Mouse (Mus musculus): ENCODE results near the gene Atp6v1e2.

Gene Atp6v1e2

DNA sequence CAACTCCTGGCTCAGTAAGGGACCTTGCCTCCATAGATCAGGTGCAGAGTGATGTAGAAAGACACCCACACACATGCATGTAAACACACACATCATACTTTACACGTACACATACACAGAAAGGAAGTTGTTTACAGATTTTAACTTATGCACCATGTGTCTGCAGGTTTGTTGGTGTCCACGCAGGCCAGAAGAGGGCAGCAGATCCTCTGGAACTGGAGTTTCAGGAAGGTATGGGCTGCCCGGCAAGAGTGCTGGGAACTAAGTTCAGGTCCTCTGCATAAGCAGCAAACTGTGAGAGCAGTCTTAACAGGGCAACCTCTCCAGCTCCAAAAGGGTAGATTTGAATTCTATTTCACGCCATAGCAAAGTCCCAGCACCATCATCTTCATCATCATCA, 32.2 kb downstream of the Atp6v1e2 start:
- DNase-seq (ENCODE audit: low spot score) = no peak

DNA sequence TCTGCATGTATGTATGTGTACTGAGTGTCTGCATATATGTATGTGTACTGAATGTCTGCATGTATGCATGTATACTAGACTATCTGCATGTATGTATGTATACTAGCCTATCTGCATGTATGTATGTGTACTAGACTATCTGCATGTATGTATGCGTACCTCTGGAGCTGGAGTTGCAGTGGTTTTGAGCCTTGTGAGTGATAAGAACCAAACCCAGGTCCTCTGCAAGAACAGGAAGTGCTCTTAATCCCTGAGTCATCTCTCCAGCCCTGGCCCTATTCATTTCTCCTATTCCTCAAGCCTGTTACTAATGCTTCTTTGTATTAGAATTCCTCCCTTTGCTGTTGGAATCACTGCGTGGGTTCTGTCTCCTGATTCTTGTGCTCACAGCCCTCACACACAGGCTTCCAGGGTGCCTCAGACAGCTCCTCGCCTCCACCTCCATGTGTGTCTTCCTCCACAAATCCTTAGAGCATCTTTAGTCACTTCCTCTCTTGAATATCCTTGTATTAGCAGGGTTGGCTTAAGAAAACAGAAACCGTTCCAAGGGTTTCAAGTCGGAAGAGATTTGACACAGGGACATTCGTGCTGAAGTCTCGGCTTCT, 34.6 kb downstream of the Atp6v1e2 start:
- DNase-seq (ENCODE audit: low spot score) = no peak

DNA sequence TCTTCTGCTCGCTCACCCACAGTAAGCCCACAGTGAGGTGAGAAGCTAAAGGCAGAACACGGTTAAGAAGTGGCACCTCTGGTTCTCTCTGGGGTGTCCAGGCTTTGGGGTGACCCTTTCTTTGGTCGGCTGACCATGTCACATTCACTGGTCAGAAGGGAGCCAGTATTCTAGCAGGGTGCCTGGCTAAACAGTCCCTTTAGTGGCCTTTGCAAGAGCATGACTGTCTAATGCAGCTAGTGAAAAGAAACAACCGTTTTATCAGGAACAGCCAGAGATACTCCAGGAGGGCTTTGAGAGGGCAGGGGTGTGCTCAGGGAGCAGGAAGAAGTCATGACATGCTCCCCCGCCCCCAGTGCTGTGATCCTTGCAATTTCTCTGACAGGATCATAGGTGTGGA, 36.4 kb downstream of the Atp6v1e2 start:
- no peak for DNase-seq (ENCODE audit: low spot score)

DNA sequence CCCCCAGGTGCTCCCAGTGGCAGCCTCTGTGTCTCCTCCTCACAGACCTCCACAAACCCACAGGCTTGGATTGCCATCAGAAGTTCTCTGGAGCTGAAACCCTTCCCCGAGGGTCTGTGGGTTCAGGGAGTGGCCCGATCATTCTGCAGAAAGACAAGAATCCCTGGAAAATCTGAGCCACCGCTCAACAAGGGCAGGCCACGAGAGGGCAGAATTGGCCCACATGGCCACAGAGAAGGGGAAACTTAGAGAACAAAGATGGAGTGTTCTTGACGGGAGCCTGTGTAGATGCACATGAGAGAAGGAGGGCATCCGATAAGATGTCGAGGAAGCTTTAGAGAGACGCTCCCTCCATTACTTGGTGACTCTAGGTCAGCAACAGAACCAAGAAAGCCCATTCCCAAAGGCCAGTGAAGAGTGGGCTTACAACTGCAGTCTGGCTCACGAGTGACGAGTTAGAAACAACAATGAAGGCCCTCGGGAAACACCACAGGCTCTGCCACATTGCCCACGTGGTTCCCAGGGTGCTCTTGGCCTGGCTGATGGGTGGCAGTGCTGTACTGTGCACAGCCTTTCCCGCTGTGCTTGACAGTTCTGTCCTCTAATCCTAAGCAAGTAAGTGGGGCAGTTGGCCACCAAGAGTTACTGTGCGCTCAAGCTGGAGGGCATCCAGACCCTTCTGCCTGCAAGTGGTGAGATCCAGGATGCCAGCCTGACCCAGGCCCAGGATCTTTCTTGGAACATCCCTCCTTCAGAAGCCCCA, 37.8 kb downstream of the Atp6v1e2 start:
- peak; percentile 4 for DNase-seq (ENCODE audit: low spot score)

DNA sequence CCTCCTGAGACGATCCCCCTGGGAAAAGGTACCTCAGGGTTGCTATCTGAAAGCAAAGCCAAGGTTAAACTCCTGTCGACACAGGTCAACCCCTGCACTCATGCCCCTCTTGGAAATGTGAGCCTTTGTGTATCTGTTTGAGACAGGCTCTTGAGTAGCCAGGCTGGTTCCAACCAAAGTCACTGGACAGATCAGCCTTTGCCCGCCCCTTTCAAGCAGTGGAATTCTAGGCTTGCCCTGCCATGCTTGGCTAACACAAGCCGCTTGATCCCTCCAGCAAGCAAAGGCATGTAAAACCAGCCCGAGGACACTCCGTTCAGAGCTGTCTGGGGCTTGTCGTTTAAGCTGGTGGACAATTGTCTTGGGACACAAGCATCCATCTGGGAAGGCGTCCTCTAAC, 39.4 kb downstream of the Atp6v1e2 start:
- DNase-seq (ENCODE audit: low spot score) = peak; percentile 3

DNA sequence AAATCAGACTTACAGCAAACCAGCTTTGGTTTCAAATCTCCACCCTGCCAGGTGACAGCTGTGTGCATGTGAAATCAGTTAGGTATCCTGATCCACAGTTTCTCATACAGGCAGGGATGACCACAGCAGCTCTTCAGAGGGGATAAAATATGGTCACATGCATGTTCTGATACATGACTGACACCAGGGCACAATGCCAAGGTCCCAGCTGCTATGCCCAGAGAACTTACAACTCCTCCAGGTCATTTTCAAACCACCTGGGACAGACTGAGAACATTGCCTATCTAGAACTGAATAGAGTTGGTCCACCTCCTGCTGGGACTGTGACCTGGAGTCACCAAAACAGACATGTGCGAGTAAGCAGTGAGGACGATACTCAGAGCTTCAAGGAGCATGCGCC, 40.6 kb downstream of the Atp6v1e2 start:
- no peak for DNase-seq (ENCODE audit: low spot score)

DNA sequence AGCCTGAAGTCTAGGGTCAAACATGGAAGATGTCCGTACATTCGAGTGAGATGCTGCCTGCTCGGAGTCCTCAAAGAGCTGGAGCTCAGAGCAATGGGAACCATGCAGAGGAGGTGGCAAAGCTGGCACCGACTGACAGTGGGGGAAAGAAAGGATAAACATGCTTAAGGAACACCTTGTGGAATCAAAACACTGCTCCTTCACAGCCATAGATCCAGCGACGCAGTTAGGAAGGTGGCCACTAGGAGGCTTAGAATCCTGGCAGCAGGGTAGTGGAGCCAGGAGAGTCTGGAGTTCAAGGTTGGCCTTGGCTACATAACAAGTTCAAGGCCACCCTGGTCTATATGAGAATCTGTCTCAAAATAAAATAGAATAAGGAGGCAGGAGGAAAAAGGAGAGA, 41.1 kb downstream of the Atp6v1e2 start:
- no peak for DNase-seq (ENCODE audit: low spot score)

DNA sequence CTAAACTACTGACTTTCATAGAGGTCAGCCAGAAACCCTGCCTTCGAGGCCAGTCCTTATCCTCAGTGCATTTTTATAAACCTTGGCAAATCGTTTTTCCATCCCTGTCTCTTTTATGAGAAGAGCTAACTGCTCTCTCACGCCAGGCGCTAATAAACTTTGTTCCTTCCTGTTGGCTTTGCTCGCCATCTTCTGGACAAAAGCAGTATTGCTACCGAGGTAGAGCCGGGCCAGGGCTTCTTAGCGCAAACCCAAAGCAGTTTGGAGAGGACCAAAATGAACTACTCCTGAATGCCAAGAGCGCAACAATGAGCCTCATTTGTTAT, 41.6 kb downstream of the Atp6v1e2 start:
- peak; percentile 62 for DNase-seq (ENCODE audit: low spot score)

DNA sequence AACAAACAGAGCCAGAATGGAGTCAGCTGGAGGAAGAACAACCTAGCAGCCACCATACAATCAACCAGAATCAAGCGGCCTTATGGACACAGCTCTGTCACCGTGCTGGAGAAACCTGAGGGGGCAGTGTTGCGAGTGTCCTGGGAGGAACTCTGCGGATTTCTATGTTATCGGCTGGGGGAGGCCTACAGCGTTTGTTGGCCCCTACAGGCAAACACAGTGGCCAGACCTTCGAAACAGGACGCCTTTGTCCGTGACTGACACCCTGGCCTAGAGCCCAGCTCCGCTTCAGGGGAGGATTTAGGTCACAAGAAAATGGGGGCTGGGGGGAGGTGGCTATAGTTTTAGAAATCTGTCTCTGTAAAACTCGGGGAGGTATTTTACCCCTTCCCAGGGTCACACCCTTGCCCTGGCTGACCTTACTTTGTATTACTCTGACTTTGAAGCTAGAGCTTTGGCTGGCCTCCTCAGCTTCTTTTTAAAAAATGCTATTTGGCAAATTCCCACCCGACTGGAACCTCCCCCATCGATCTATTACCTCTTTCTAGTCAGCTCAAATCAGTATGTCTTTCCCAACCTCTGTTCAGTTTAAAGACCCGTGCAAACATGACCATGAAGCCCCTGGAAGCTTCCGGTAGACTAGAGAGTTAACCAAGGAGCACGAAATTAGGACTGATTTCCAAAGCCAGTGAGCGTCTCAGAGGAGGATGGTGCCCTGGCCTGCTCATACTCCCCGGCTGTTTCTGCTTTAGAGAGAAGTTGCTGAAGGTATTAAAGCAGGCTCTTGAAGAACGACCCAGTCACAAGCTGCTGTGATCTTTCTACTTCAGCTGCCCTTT, 42.2 kb downstream of the Atp6v1e2 start:
- peak; percentile 83 for DNase-seq (ENCODE audit: low spot score)

DNA sequence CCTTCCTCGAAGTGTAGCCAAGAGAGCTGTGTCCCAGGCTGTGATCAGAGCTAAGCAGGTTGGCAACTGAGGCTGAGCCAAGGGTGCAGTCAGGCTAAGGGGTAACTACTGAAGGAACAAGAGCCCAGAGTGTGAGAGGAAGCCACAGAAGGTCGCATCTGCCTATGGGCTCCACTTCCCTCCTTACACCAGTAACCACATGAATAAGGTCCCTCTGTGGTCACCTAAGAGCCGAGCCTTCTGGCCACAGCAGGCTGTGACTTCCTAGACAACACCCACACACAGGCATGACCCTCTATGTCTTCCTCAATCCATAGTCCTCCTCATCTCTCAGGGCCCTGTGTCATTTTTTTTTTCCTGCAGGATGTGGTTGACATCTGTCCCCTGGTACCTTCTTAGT, 43.5 kb downstream of the Atp6v1e2 start:
- no peak for DNase-seq (ENCODE audit: low spot score)

DNA sequence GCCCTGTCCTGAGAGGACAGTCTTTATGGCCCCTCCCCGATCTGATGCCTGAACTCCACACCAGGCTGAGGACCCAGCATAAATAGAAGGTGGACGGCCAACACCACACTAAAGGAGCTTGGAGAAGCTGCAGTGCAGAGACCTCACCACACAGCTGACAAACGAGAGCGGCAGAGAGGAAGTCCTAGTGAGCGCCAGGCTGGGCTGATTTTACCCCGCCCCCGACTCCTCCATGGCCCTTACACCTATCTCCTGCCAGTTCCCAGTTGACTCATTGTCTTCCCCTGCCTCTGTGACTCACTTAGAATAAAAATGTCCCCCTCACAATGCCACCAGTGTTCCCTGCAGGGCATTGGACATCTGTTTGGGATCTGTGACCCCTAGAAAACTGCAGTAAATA, 44.1 kb downstream of the Atp6v1e2 start:
- no peak for DNase-seq (ENCODE audit: low spot score)

DNA sequence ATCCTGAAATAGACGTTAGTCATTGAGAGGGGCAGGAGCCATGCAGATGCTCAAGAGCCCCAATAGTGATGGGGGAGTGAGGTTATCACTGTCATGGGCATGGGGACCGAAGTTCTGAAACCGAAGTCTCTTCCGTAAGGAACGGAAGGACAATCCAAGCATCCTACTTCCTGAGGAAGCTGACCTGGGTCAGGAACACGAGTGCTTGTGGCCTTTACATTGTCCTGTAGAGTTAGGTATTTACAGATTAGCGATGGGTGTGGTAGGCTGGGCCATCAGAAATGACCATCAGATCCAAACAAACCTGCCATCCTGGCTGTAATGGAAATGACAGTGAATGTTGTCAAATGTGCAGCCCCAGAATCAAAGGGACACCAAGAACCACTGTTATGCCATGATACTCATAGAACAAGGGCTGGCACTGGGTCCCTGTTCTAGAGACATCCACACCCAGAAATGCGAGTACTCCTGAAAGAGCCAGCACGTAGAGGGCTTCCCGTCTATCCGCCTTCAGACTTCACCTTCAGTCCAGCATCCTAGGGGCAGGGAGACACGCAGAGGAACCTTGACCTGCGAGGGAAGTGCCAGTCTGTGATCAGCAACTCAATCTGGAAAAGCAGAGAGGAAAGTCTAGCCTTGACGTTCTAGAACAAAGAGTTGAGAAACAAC, 45.2 kb downstream of the Atp6v1e2 start:
- DNase-seq (ENCODE audit: low spot score) = no peak

DNA sequence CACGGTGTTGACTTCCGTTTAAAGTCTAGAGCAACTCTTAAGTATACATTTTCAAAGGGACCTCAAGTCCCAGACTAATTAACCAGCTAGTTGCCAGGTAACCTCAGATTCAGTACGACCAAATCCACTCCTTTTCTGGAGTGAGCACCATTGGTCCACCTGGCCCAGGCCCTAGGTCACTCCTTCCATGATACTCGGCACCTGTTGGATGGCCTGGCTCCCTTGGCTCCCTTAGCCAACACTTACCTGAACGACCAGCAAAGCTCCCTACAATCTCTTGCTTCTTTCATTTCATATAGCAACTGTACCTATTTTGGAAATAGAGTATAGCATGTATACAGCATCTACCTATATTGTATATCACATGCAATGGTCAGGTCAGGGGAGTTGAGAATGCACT, 47.1 kb downstream of the Atp6v1e2 start:
- DNase-seq (ENCODE audit: low spot score) = no peak

DNA sequence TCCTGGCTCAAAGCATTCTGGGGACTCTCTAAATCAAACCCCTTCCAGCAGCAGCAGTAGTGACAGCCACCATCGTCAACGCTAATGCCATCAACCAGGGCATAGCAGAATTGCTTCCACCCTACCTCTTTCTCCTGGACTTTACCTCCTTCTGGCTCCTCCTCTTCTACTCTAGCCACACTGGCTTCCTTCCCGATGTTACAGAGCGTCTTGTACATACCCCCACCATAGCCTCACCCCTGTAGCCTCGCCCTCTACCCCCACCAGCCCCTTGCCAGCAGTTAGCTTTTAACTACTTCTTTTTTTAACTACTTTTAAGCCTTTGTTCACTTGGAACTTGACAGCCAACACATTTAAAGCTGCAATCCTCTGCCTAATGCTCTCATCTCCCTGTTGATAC, 47.9 kb downstream of the Atp6v1e2 start:
- DNase-seq (ENCODE audit: low spot score) = no peak

DNA sequence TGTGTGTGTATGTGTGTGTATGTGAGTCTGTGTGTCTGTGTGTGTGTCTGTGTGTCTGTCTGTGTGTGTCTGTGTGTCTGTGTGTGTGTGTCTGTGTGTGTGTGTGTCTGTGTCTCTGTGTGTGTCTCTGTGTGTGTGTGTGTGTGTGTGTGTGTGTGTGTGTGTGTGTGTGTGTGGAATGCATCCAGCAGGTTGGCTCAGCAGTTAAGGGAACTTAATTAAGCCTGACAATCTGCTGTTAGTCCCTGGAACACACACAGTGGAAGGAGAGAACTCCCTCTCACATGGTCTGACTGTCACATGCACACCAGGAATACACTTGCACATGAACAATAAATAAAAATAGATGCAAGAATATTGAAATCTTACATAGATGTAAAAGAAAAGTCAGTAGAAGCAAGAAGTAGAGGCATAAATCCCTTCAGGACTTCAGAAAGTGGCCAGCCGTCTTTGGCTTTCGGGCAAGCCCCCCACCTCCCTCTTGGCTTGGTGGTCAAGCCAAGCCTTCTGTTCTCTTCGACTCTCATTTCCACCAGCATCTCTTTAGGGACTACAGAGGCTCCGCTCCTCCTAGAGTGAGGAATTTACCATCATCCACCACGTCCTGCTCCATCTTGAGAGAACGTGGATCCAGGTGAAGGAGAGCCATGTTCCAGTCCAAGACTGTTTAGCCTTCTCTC, 50.1 kb downstream of the Atp6v1e2 start:
- no peak for DNase-seq (ENCODE audit: low spot score)

DNA sequence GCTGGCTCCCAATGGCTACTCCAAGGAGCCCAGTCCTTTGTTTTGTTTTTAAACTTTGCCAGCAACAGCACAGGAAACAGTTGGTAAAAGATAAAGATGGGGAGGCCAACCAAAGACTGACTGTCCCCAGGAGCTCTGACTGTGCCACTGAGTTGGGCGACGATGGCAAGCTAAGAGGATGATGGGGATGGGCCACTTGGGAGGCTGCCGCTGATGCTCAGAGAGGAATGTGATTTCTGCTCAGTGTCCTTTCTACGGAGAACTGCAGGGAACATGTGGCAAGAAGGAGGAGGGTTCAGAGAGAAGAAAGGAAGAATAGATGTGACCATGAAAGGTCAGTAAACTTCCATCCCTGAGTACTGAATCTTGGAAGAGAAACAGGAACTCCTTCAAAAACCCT, 52.5 kb downstream of the Atp6v1e2 start:
- DNase-seq (ENCODE audit: low spot score) = no peak
